Mouse (Mus musculus) forebrain, embryonic 15.5 days (tissue): ENCODE measurements around the gene Ptpn1. TPM values are rescaled to one million over a fixed set of nuclear protein-coding genes. Genes with fewer than 3 reads are reported as not detected.

Experiments used
- ATAC-seq: fragments of 200-750 bp; cut with Nextera tagmentation; replicated peaks from 2 replicates; pipeline ENCODE4 v1.8.0; 2017; ENCODE audit warnings: mild to moderate bottlenecking, moderate TSS enrichment, moderate library complexity
- H3K27ac ChIP-seq: fragments of 300-500 bp; sonication (generic); replicated peaks from 2 replicates; pipeline ENCODE4 v1.5.1; 2015; ENCODE audit warnings: mild to moderate bottlenecking, inconsistent platforms
- H3K27me3 ChIP-seq: fragments of 300-500 bp; sonication (generic); 2 replicates; pipeline ENCODE4 v1.6.1; 2015; ENCODE audit warnings: inconsistent platforms
- H3K36me3 ChIP-seq: fragments of 300-500 bp; sonication (generic); 2 replicates; pipeline ENCODE4 v1.6.1; 2015; ENCODE audit warnings: mild to moderate bottlenecking, inconsistent platforms
- H3K4me1 ChIP-seq: fragments of 300-500 bp; sonication (generic); 2 replicates; pipeline ENCODE4 v1.6.1; 2015; ENCODE audit warnings: inconsistent platforms
- H3K4me2 ChIP-seq: fragments of 300-500 bp; sonication (generic); replicated peaks from 2 replicates; pipeline ENCODE4 v1.6.1; 2015; ENCODE audit warnings: mild to moderate bottlenecking, inconsistent platforms
- H3K4me3 ChIP-seq: fragments of 300-500 bp; sonication (generic); 2 replicates; pipeline ENCODE4 v1.5.1; 2015; ENCODE audit warnings: mild to moderate bottlenecking, inconsistent platforms
- H3K9ac ChIP-seq: fragments of 300-500 bp; sonication (generic); replicated peaks from 2 replicates; pipeline ENCODE4 v1.6.1; 2015; ENCODE audit warnings: mild to moderate bottlenecking, inconsistent platforms
- H3K9me3 ChIP-seq: fragments of 300-500 bp; sonication (generic); 2 replicates; pipeline ENCODE4 v1.6.1; 2016; ENCODE audit warnings: inconsistent platforms
- WGBS: fragments of 180-500 bp; shearing (Covaris S2); methylation state at CpG from one replicate; pipeline ENCODE4 v1.1.7; 2015; ENCODE audit warnings: mixed read lengths; 5-methylcytosine and 5-hydroxymethylcytosine counted together
- polyA plus RNA-seq: library from polyadenylated mRNA; unstranded; fragments of >200 nt; fragmentation: Nextera tagmentation; extraction: Ambion mirVana; gene quantifications from 2 replicates; pipeline ENCODE4 v1.2.1, GENCODE M21; 2015

Gene Ptpn1
- polyA plus RNA-seq, 1 experiment from 2014 or later = 105 TPM

DNA sequence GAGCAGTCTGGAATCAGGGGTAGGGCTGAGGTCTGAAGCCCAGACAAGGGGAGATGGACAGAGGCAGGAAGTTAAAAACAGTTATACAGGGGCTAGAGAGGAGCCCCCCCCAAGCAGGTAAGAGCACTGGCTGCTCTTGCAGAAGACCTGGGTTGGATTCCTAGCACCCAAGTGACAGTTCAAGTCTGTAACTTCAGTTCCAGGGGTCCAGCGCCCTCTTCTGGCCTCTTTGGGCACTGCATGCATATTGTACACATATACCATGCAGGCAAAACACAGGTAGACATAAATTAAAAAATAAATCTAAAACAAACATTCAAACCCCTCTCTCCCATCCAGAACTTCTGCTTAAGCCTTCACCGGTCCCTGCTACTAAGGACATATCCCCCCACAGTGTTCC, 72.5 kb downstream of the Ptpn1 start:
- Histone ChIP-seq H3K4me2 (no peak overlapping the region), H3K4me3 (no peak overlapping the region), H3K27me3 (no peaks in the 10 kb centered on the region), H3K4me1 (no peaks in the 10 kb centered on the region), H3K27ac (no peak overlapping the region), H3K9me3 (0 out of 2 replicates have a peak, but pooled peaks cover 3% of the 10 kb centered on the region), H3K9ac (no peak overlapping the region), H3K36me3 (no peaks in the 10 kb centered on the region)
- ATAC-seq = no peak
- 63% methylated on average over 2 of the region's 2 CpGs for WGBS

DNA sequence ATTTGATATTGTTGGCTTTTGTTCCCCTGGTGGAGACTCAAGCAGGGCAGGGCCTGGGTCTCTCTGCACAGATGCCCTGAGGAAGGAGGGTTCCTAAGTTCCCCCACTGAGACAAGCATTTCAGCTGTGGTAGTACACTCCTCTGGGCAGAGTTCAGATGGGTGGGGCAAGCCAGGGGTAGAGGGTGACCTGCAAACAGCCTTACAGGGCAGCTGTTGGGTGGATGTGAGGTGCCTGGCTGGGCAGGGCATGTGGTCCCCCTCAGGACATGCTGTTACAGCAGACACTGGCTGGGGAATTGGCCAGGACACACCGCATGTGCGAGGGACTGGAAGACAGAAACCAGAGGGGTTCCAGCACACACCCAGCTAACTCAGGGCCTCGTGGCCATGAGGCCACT, 73.1 kb downstream of the Ptpn1 start:
- no peak overlapping the region for H3K4me2 ChIP-seq
- H3K4me3 ChIP-seq = no peak overlapping the region
- WGBS = 82% methylated on average over 3 of the region's 3 CpGs
- H3K27ac ChIP-seq = no peak overlapping the region
- 0 out of 2 replicates have a peak, but pooled peaks cover 3% of the 10 kb centered on the region for H3K9me3 ChIP-seq
- no peak overlapping the region for H3K9ac ChIP-seq
- H3K4me1 ChIP-seq = no peaks in the 10 kb centered on the region
- no peak for ATAC-seq
- H3K36me3 ChIP-seq = no peaks in the 10 kb centered on the region
- no peaks in the 10 kb centered on the region for H3K27me3 ChIP-seq

DNA sequence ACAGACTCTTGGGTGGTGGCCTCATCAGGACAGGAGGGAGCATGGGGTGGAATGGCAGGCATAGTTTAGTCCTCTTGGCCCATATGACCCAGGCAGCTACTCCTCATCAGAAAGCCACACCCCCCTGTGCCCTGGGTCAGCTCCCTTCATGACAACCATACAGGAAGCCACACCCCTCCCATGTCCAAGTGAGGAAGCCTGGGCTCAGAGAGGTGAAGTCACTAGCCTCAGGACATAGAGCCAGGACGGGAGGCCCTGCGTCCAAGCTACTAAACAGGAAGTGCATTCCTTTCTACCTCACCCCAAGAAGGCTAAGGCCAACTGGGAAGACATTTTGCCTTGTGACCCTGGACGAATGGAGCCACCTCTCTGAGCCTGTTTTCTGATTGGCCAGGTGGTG, 73.8 kb downstream of the Ptpn1 start:
- peaks cover 6% of the 10 kb centered on the region; the same call in 1 of the 2 replicates for H3K4me1 ChIP-seq
- no peak overlapping the region for H3K4me3 ChIP-seq
- H3K4me2 ChIP-seq = no peak overlapping the region
- H3K36me3 ChIP-seq = no peaks in the 10 kb centered on the region
- H3K9ac ChIP-seq = no peak overlapping the region
- 0 out of 2 replicates have a peak, but pooled peaks cover under 1% of the 10 kb centered on the region for H3K9me3 ChIP-seq
- no peaks in the 10 kb centered on the region for H3K27me3 ChIP-seq
- no peak overlapping the region for H3K27ac ChIP-seq
- no peak for ATAC-seq
- 58% methylated on average over 3 of the region's 3 CpGs for WGBS

DNA sequence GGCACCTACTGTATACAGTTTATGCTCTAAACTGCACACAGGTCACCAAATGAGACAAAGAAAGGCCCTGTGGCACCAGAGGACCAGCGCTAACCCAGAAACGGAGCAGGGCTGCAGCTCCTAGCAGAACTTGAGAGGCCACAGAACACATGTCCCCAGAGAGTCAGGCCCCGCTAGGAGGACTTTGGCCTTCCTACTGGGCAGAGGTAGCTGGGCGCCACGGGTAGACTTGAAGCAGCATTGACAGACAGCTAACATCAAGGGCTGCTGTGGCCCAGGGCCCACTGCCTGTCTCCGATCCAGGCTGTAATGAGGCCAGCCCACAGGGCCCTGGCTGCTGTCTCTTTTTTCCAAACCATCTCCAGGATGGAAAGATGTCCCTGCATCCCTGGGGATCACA, 74.6 kb downstream of the Ptpn1 start:
- H3K9ac ChIP-seq = no peak overlapping the region
- no peak overlapping the region for H3K27ac ChIP-seq
- no peak overlapping the region for H3K4me2 ChIP-seq
- WGBS = 78% methylated on average over 6 of the region's 6 CpGs
- no peaks in the 10 kb centered on the region for H3K36me3 ChIP-seq
- H3K27me3 ChIP-seq = no peaks in the 10 kb centered on the region
- ATAC-seq = no peak
- no peak overlapping the region for H3K4me3 ChIP-seq
- peaks cover 7% of the 10 kb centered on the region; the same call in 1 of the 2 replicates for H3K4me1 ChIP-seq
- no peaks in the 10 kb centered on the region for H3K9me3 ChIP-seq

DNA sequence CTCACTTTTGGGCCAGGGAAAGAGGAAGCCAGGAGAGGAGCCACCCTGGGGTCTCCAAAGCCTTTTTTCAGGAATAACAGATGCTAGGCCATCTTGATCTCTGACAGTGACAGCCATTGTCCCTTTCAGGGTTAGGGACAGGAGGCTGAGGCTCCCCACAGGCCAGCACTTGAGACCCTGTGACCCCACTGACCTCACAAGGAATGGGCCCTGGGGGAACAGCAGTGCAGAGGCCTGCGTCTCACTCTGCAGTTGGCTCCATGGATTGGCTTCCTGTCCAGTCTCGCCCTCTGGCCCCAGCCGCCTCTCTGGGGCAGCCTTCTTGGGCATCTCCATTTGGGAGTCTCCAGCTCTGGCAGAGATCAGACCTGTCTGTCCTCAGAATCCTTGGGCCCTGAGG, 76.3 kb downstream of the Ptpn1 start:
- no peak overlapping the region for H3K4me2 ChIP-seq
- H3K27ac ChIP-seq = no peak overlapping the region
- no peaks in the 10 kb centered on the region for H3K36me3 ChIP-seq
- peaks cover 7% of the 10 kb centered on the region; the same call in 1 of the 2 replicates for H3K4me1 ChIP-seq
- 74% methylated on average over 3 of the region's 3 CpGs for WGBS
- no peak overlapping the region for H3K4me3 ChIP-seq
- no peak overlapping the region for H3K9ac ChIP-seq
- ATAC-seq = no peak
- no peaks in the 10 kb centered on the region for H3K9me3 ChIP-seq
- H3K27me3 ChIP-seq = no peaks in the 10 kb centered on the region

DNA sequence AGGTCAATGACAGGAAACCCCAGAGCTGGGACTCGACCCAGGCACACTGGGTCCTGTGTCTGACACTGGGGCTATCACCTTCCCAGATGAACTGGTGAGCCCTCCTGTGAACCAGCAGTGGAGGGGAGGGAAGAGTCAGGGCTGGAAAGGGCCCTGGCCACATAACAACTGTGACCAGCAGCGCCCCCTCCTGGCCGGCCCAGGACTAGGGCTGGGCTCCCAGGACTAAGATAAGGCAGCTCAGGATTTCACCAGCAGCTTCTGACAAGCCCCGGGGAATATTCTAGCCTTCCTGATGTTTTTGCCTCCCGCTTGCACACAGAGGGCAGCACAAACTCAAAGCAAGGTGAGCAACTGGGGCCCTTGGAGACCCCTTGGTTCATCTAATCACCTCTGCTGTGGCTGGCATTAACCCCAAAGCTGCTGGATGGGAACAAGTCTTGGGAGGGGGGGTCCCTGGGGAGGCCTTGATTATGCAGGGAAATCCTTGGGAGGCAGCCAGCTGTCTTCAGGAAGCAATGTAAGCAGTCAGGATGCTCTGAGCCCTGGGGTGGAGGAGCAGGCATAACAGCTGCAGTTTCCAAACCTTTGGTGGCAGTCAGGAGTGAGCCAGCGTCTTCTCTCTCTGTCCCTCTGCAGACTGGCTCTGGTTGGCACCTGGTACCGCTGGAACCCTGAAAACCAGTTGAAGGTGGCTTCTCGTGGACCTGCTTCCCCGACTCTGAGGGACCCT, 78.2 kb downstream of the Ptpn1 start, which contains the start of gene Ripor3:
TSS of gene Ripor3 (minus strand) at position 683 of the 733 bp plus-strand sequence.
- Histone ChIP-seq H3K36me3 (no peaks in the 10 kb centered on the region), H3K27ac (no peak within 1 kb of the TSS)
- ATAC-seq = no peak

DNA sequence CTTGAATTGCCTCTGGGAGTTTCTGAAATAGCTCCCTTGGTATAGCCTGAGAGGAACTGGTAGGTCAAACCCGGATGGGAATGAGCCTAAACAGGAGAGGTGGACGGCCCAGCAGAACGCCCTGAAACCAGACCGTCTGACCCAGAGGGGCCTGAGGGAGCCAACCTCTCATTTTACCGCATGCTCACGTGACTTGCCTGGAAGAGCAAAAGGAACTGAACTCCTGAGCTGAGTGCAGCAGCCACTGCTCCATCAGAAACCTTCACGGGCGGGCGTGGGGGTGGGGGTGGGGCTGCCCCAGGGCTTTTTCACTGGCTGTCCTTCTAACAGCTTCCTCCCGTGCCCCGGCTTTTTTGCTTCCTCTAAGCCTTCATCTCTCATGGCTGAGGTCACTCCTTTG, 79.0 kb downstream of the Ptpn1 start:
- ATAC-seq = no peak
- 54% methylated on average over 11 of the region's 11 CpGs for WGBS
- H3K27ac ChIP-seq = no peak overlapping the region

More for the DNA sequence above, 78.2 kb downstream of the Ptpn1 start, which contains the start of gene Ripor3:
- 38% methylated on average over 9 of the region's 9 CpGs for WGBS
- no peak within 1 kb of the TSS for H3K4me2 ChIP-seq
- no peaks in the 10 kb centered on the region for H3K9me3 ChIP-seq
- no peak within 1 kb of the TSS for H3K4me3 ChIP-seq
- H3K4me1 ChIP-seq = peaks cover 7% of the 10 kb centered on the region; the same call in 1 of the 2 replicates
- H3K27me3 ChIP-seq = no peaks in the 10 kb centered on the region
- no peak within 1 kb of the TSS for H3K9ac ChIP-seq

DNA sequence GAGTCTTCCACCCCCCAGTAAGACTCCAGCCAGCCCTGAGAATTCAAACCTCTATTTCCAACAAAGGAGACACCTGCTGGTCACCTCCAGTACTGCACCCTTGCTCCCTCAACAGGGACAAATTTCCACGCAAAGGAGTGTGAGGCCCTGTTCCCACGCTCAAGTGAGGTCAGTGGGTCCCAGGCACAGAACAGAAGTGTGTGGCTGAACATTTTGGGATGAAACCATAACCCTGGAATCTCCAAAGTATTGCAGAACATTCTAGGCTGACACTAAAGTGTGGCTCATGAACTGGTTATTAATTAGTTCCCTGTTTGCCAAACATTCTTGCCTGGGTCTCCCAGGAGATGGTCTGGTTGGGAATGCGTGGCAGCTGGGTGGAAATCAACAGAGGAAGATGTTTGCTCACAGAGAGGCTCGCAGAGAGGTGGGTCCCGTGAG, 85.1 kb downstream of the Ptpn1 start:
- Histone ChIP-seq H3K4me2 (no peak overlapping the region), H3K4me3 (no peak overlapping the region), H3K36me3 (no peaks in the 10 kb centered on the region), H3K27ac (no peak overlapping the region), H3K9ac (no peak overlapping the region), H3K27me3 (no peaks in the 10 kb centered on the region), H3K9me3 (no peaks in the 10 kb centered on the region), H3K4me1 (peaks cover 5% of the 10 kb centered on the region; the same call in 1 of the 2 replicates)
- ATAC-seq = no peak
- WGBS = 24% methylated on average over 5 of the region's 5 CpGs

More for the DNA sequence above, 79.0 kb downstream of the Ptpn1 start:
- Histone ChIP-seq H3K4me1 (peaks cover 7% of the 10 kb centered on the region; the same call in 1 of the 2 replicates), H3K9ac (no peak overlapping the region), H3K27me3 (no peaks in the 10 kb centered on the region), H3K36me3 (no peaks in the 10 kb centered on the region), H3K9me3 (no peaks in the 10 kb centered on the region), H3K4me3 (no peak overlapping the region), H3K4me2 (no peak overlapping the region)

DNA sequence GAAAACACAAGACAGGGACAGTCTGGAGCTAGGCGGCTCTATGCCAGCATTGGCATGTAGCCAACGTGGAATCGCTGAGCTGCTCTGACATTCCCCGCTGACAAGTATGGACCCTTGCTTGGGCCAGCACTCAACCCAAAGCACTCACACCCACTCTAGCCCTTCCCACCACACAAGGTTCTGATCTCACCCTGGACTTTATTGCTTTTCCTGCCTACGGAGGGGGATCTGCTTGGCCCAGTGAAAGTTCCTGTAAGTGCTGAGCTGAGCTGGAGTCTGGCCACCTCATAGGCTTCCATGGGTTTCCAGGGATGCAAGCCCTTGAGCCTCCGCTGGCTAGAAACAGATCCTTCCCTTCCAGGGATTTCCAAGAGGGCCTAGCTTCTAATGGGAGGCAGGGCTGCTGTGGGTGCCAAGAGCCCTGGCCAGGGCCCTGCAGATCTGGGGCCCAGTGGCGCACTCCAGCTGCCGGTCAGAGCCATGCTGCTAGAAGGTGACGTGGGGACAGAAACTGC, 87.4 kb downstream of the Ptpn1 start:
- no peak overlapping the region for H3K27ac ChIP-seq
- H3K9me3 ChIP-seq = no peaks in the 10 kb centered on the region
- no peak overlapping the region for H3K4me2 ChIP-seq
- no peak overlapping the region for H3K9ac ChIP-seq
- WGBS = 51% methylated on average over 9 of the region's 9 CpGs
- H3K36me3 ChIP-seq = no peaks in the 10 kb centered on the region
- 0 out of 2 replicates have a peak, but pooled peaks have one; percentile 13 for ATAC-seq
- H3K4me1 ChIP-seq = peaks cover 5% of the 10 kb centered on the region; the same call in 1 of the 2 replicates
- H3K4me3 ChIP-seq = no peak overlapping the region
- H3K27me3 ChIP-seq = no peaks in the 10 kb centered on the region

DNA sequence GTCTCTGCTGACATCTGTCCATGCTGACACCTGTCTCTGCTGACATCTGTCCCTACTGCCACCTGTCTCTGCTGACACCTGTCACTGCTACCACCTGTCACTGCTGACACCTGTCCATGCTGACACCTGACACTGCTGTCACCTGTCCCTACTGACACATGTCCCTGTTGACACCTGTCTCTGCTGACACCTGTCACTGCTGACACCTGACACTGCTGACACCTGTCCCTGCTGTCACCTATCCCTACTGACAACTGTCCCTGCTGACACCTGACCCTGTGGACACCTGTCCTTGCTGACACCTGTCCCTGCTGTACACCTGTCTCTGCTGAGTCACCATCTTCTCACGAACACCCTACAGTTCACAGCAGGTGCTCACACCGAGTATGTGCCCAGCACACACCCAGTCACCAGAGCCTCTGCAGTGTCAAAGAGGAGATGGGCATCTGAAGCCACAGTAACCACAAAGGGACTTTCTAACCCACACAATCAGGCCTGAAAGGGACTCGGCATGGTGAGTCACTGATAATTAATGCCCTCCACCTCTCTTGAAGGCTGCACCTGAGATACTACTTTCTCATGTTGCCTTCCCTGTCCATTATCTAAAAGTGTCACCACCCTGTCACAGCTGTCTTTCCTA, 92.0 kb downstream of the Ptpn1 start:
- peaks cover 5% of the 10 kb centered on the region; the same call in 1 of the 2 replicates for H3K4me1 ChIP-seq
- H3K27ac ChIP-seq = no peak overlapping the region
- no peak overlapping the region for H3K9ac ChIP-seq
- no peak for ATAC-seq
- no peak overlapping the region for H3K4me2 ChIP-seq
- H3K36me3 ChIP-seq = no peaks in the 10 kb centered on the region
- 74% methylated on average over 3 of the region's 3 CpGs for WGBS
- no peak overlapping the region for H3K4me3 ChIP-seq
- no peaks in the 10 kb centered on the region for H3K27me3 ChIP-seq
- H3K9me3 ChIP-seq = no peaks in the 10 kb centered on the region

DNA sequence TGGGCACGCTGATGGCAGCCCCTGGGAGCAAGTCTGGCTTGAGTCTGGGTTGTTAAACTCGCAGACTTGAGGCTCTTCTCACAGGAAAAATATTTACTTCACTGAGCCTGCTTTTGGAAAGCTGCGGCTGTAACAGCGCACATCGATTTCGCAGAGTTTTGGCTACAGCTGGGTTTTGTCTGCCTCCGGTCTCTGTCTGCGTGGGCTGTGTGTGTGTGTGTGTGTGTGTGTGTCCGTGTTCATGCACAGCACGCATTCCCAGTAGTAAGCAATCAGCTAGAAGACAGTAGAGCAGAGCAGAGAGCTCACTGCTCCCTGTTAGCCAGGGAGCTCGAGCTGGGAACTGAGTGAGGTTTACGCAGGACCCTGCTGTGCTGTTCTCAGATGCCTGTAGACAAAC, 93.3 kb downstream of the Ptpn1 start:
- H3K9me3 ChIP-seq = no peaks in the 10 kb centered on the region
- no peaks in the 10 kb centered on the region for H3K27me3 ChIP-seq
- WGBS = 61% methylated on average over 12 of the region's 12 CpGs
- H3K4me2 ChIP-seq = no peak overlapping the region
- no peak for ATAC-seq
- no peaks in the 10 kb centered on the region for H3K36me3 ChIP-seq
- no peak overlapping the region for H3K27ac ChIP-seq
- H3K9ac ChIP-seq = no peak overlapping the region
- H3K4me1 ChIP-seq = no peaks in the 10 kb centered on the region
- no peak overlapping the region for H3K4me3 ChIP-seq

DNA sequence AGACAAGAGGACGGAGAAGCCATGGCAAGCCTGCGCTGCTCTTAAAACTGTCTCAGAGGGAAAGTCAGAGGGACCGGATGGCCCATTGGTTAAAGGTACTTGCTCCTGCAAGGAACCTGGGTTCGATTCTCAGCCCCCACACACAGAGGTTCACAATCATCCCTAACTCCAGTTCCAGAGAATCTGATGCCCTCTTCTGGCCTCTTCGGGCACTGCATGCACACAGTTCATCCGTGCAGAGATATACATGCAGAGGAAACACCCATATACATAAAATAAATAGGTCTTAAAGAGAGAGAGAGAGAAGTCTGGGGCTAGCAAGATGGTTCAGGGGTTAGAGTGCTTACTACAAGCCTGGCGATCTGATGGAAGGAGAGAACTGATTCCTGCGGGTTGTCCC, 94.0 kb downstream of the Ptpn1 start:
- Histone ChIP-seq H3K9ac (no peak overlapping the region), H3K36me3 (no peaks in the 10 kb centered on the region)
- 91% methylated on average over 8 of the region's 8 CpGs for WGBS

More for the DNA sequence above, 94.0 kb downstream of the Ptpn1 start:
- H3K4me2 ChIP-seq = no peak overlapping the region
- H3K4me3 ChIP-seq = no peak overlapping the region
- no peak overlapping the region for H3K27ac ChIP-seq
- H3K4me1 ChIP-seq = no peaks in the 10 kb centered on the region
- H3K9me3 ChIP-seq = no peaks in the 10 kb centered on the region
- ATAC-seq = no peak
- no peaks in the 10 kb centered on the region for H3K27me3 ChIP-seq
